Mouse (Mus musculus): ENCODE data around the gene Pacsin2. TPM values are rescaled to one million over a fixed set of nuclear protein-coding genes. Genes with fewer than 3 reads are reported as not detected.
"Not testable (repeated sequence)": the region's sequence is repeated elsewhere in the genome, so short reads cannot be mapped to it uniquely, and the experiment has no call there.

Pacsin2 gene
- polyA plus RNA-seq, 2 experiments: 41.6 to 58.4 TPM

DNA sequence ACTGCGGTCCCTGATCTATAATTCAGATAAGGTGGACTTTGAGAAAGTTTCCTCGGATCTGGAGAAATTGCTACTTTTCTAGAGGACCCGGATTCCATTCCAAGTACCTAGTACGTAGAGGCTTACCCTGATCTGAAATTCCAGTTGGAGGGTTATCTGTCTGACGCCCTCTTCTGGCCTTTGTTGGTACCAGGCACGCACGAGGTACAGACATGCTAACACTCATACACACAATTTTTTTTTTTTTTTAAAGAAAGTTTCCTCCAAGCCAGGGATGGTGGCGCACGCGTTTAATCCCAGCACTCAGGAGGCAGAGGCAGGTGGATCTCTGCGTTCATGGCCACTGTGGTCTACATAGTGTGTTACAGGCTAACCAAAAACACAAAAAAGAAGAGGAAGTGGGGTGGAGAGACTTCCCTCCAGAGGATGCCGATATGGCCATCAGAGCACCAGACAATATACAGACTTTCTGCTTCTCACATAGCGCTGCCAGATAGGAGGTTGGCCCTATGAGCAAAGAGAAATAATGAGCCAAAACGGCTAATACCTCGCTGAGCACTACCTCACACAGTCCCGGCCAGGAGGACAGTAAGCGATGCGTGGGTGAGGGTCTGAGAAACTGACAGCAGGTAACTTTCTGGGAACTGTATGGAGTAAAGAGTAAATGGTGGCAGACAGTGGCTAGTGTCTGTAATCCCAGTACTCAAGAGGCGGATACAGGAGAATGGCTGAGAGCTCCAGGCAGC, 672 bp upstream of the Pacsin2 start:
- Histone ChIP-seq H3K4me3 (replicated peaks; ENCODE audit: low read length) (peak overlapping the region; percentile 76), H3K27ac (replicated peaks; ENCODE audit: low read depth, low read length) (no peak overlapping the region), H3K4me1 (ENCODE audit: control insufficient read depth, insufficient read depth, low read length) (peaks cover 13% of the 10 kb centered on the region), H3K36me3 (ENCODE audit: control insufficient read depth, insufficient read depth, low read length) (0 out of 2 replicates have a peak, but pooled peaks cover 4% of the 10 kb centered on the region), H3K27me3 (ENCODE audit: control insufficient read depth, insufficient read depth, low read length) (no peaks in the 10 kb centered on the region), H3K9me3 (ENCODE audit: control insufficient read depth, low read length) (no peaks in the 10 kb centered on the region), H3K9ac (ENCODE audit: low read depth, low read length, severe bottlenecking) (no peak overlapping the region), H3K4me2 (replicated peaks; ENCODE audit: low read depth, low read length, severe bottlenecking) (peak overlapping the region; percentile 72; the same call in 1 of the 2 replicates)
- WGBS: 79% methylated on average over 19 of the region's 19 CpGs
- TF ChIP-seq POLR2A (IDR thresholded peaks at IDR 0.05; ENCODE audit: borderline replicate concordance, extremely low read depth, insufficient read depth, insufficient read length): no peak
- no peak for DNase-seq (ENCODE audit: low spot score)
- ATAC-seq (ENCODE audit: low FRiP score, low read depth): no peak

DNA sequence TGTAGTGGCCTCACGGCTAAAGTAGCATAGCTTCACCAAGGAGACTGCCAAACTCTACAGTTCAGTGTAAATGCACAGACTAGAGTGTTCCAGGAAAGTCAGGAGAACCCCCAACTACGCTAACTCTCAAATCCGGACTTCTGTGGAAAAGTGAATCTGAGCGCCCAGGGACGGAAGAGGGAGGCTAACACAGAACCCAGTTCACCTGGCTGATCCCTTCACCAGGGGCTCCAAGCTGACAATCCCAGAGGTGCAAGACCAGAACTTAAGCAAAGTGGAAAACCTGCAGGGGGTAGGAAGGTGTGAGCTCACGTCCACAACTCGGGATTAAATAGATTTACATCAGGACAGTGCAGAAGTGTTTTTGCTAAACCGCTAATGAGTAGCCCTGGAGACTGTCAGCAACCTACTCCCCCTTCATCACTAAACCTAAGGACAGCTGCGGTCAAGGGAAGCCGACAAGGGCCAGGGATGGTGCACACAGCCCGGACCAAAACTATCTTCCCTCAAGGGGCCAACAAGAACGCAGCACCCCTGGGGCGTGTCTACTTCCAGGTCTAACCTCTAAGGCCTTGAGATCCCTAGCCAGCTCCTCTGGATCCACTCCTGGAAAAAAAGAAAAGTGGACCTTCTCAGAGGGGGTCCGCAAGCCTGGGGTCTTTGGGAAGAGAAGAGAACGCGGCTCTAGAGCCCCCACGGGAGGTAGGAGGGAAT, 880 bp downstream of the Pacsin2 start:
- Histone ChIP-seq H3K4me3 (replicated peaks; ENCODE audit: low read length) (peak overlapping the region; percentile 76), H3K36me3 (ENCODE audit: control insufficient read depth, insufficient read depth, low read length) (0 out of 2 replicates have a peak, but pooled peaks cover 4% of the 10 kb centered on the region), H3K27ac (replicated peaks; ENCODE audit: low read depth, low read length) (no peak overlapping the region), H3K27me3 (ENCODE audit: control insufficient read depth, insufficient read depth, low read length) (no peaks in the 10 kb centered on the region), H3K4me2 (replicated peaks; ENCODE audit: low read depth, low read length, severe bottlenecking) (peak overlapping the region; percentile 72), H3K4me1 (ENCODE audit: control insufficient read depth, insufficient read depth, low read length) (peaks cover 13% of the 10 kb centered on the region), H3K9me3 (ENCODE audit: control insufficient read depth, low read length) (no peaks in the 10 kb centered on the region), H3K9ac (ENCODE audit: low read depth, low read length, severe bottlenecking) (peak overlapping the region; percentile 79)
- 2% methylated on average over 17 of the region's 17 CpGs for WGBS
- TF ChIP-seq POLR2A (IDR thresholded peaks at IDR 0.05; ENCODE audit: borderline replicate concordance, extremely low read depth, insufficient read depth, insufficient read length): no peak
- no peak for ATAC-seq (ENCODE audit: low FRiP score, low read depth)
- peak; percentile 17 for DNase-seq (ENCODE audit: low spot score)

DNA sequence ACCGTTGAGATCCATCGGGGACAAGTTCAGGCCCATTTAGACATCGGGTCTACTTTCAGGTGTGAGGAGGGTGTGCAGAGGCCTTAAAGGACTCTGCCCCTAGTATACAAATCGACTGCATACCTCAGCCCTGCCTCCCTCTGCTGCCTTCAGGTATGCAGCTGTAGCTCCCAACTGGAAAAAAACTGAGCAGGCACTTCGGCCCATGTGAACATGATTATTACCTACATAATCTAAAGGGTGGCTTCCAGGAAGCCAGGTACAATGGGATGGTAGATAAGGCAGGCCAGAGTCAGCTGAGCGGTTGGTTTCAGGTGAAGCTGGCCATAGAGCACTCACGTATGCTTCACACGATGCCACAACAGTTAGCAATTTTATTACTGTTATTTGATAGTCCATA, 2.1 kb downstream of the Pacsin2 start:
- ATAC-seq (ENCODE audit: low FRiP score, low read depth); H3K36me3 ChIP-seq (ENCODE audit: control insufficient read depth, insufficient read depth, low read length); DNase-seq (ENCODE audit: low spot score); H3K9ac ChIP-seq (ENCODE audit: low read depth, low read length, severe bottlenecking); H3K27ac ChIP-seq (replicated peaks; ENCODE audit: low read depth, low read length); H3K4me3 ChIP-seq (replicated peaks; ENCODE audit: low read length); H3K27me3 ChIP-seq (ENCODE audit: control insufficient read depth, insufficient read depth, low read length); H3K9me3 ChIP-seq (ENCODE audit: control insufficient read depth, low read length): not testable (repeated sequence)
- 76% methylated on average over 8 of the region's 8 CpGs for WGBS
- H3K4me2 ChIP-seq (replicated peaks; ENCODE audit: low read depth, low read length, severe bottlenecking): peak overlapping the region; percentile 72; the same call in 1 of the 2 replicates
- peaks cover 13% of the 10 kb centered on the region for H3K4me1 ChIP-seq (ENCODE audit: control insufficient read depth, insufficient read depth, low read length)

DNA sequence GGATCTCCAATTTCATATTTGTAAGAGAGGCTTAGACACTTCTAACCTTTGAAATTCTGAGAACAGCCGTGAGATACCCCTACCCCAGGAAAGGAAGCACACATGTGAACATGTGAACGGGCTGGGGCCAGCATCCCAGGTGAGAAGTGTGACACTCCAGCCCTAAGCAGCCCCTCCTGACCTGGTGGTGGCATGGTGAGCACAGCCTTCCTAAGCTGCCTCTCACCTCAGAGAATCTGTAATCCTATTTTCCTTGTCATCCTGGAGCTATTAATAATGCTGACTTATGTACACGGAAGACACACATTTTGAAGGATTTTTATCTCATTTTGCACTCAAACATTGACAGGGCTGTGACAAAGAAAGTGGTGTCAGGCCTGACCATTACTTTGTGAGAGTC, 3.5 kb downstream of the Pacsin2 start:
- Histone ChIP-seq H3K36me3 (ENCODE audit: control insufficient read depth, insufficient read depth, low read length) (0 out of 2 replicates have a peak, but pooled peaks cover 4% of the 10 kb centered on the region), H3K9me3 (ENCODE audit: control insufficient read depth, low read length) (no peaks in the 10 kb centered on the region), H3K4me1 (ENCODE audit: control insufficient read depth, insufficient read depth, low read length) (peaks cover 13% of the 10 kb centered on the region), H3K9ac (ENCODE audit: low read depth, low read length, severe bottlenecking) (no peak overlapping the region), H3K4me2 (replicated peaks; ENCODE audit: low read depth, low read length, severe bottlenecking) (no peak overlapping the region), H3K4me3 (replicated peaks; ENCODE audit: low read length) (no peak overlapping the region), H3K27ac (replicated peaks; ENCODE audit: low read depth, low read length) (no peak overlapping the region), H3K27me3 (ENCODE audit: control insufficient read depth, insufficient read depth, low read length) (no peaks in the 10 kb centered on the region)
- 85% methylated on average over 3 of the region's 3 CpGs for WGBS
- no peak for ATAC-seq (ENCODE audit: low FRiP score, low read depth)
- DNase-seq (ENCODE audit: low spot score): no peak
- TF ChIP-seq POLR2A (IDR thresholded peaks at IDR 0.05; ENCODE audit: borderline replicate concordance, extremely low read depth, insufficient read depth, insufficient read length): no peak

DNA sequence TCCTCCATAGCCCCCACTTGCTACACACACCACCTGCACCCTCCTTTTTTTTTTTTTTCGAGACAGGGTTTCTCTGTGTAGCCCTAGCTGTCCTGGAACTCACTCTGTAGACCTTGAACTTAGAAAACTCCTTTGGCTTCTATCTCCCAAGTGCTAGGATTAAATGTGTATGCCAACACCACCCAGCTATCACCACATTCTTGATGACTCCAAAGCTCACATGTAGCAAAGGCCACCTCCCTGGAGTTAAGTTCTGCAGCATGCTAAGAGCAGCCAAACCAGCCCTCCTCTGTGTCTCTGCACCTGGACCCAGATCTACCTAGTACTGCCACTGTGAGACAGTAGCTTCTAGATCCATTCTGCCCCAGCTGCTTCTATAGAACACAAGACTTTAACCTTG, 6.9 kb downstream of the Pacsin2 start:
- no peak overlapping the region for H3K4me3 ChIP-seq (replicated peaks; ENCODE audit: low read length)
- no peaks in the 10 kb centered on the region for H3K27me3 ChIP-seq (ENCODE audit: control insufficient read depth, insufficient read depth, low read length)
- H3K4me2 ChIP-seq (replicated peaks; ENCODE audit: low read depth, low read length, severe bottlenecking): no peak overlapping the region
- TF ChIP-seq POLR2A (IDR thresholded peaks at IDR 0.05; ENCODE audit: borderline replicate concordance, extremely low read depth, insufficient read depth, insufficient read length): no peak
- peaks cover 6% of the 10 kb centered on the region for H3K4me1 ChIP-seq (ENCODE audit: control insufficient read depth, insufficient read depth, low read length)
- H3K9ac ChIP-seq (ENCODE audit: low read depth, low read length, severe bottlenecking): no peak overlapping the region
- no peaks in the 10 kb centered on the region for H3K9me3 ChIP-seq (ENCODE audit: control insufficient read depth, low read length)
- H3K27ac ChIP-seq (replicated peaks; ENCODE audit: low read depth, low read length): no peak overlapping the region
- ATAC-seq (ENCODE audit: low FRiP score, low read depth) (no peak), DNase-seq (ENCODE audit: low spot score) (no peak)
- WGBS: 95% methylated on average over 1 of the region's 1 CpGs
- 0 out of 2 replicates have a peak, but pooled peaks cover 4% of the 10 kb centered on the region for H3K36me3 ChIP-seq (ENCODE audit: control insufficient read depth, insufficient read depth, low read length)
